Mouse (Mus musculus) stomach, postnatal 0 days (tissue): ENCODE measurements at regions not wholly inside any gene's neighbourhood (a gene's known extent, or its start where the extent isn't known, plus 50 kb on each side); places are given as distances from the start of the nearest gene placed in this dataset.
"Not testable (repeated sequence)": the region's sequence is repeated elsewhere in the genome, so short reads cannot be mapped to it uniquely, and the experiment has no call there.

Experiments
- ATAC-seq: fragments of 200-750 bp; cut with Nextera tagmentation; 2 replicates; pipeline ENCODE4 v1.8.0; 2017; ENCODE audit not compliant: low FRiP score, low TSS enrichment
- DNase-seq: peaks from one replicate; pipeline ENCODE4 v3.0.0-alpha.2; 2016; ENCODE audit warnings: low spot score
- H3K27ac ChIP-seq: fragments of 300-500 bp; sonication (generic); replicated peaks from 2 replicates; pipeline ENCODE4 v1.5.1; 2014; ENCODE audit warnings: mild to moderate bottlenecking, control low read depth
- H3K27me3 ChIP-seq: fragments of 300-500 bp; sonication (generic); 2 replicates; pipeline ENCODE4 v1.6.1; 2014; ENCODE audit warnings: low read length; ENCODE audit not compliant: control insufficient read depth, insufficient read depth
- H3K36me3 ChIP-seq: fragments of 300-500 bp; sonication (generic); 2 replicates; pipeline ENCODE4 v1.6.1; 2014; ENCODE audit warnings: low read length, mixed read lengths; ENCODE audit not compliant: control insufficient read depth, insufficient read depth
- H3K4me1 ChIP-seq: fragments of 300-500 bp; sonication (generic); replicated peaks from 2 replicates; pipeline ENCODE4 v1.6.1; 2014; ENCODE audit warnings: antibody characterized with exemption; ENCODE audit not compliant: control insufficient read depth, insufficient read depth
- H3K4me2 ChIP-seq: fragments of 300-500 bp; sonication (generic); replicated peaks from 2 replicates; pipeline ENCODE4 v1.6.1; 2014; ENCODE audit warnings: low read depth, mild to moderate bottlenecking, control low read depth, moderate library complexity
- H3K4me3 ChIP-seq: fragments of 300-500 bp; sonication (generic); 2 replicates; pipeline ENCODE4 v1.5.1; 2014; ENCODE audit warnings: low read depth, low read length, control low read depth
- H3K9ac ChIP-seq: fragments of 300-500 bp; sonication (generic); 2 replicates; pipeline ENCODE4 v1.6.1; 2014; ENCODE audit warnings: mild to moderate bottlenecking, low read length, control low read depth, mixed read lengths
- H3K9me3 ChIP-seq: fragments of 300-500 bp; sonication (generic); 2 replicates; pipeline ENCODE4 v1.6.1; 2016; ENCODE audit warnings: low read length; ENCODE audit not compliant: control insufficient read depth
- CTCF ChIP-seq: IDR thresholded peaks from 2 replicates; pipeline ENCODE4 v1.5.1; 2016; ENCODE audit warnings: antibody characterized with exemption, low read depth, mild to moderate bottlenecking, moderate library complexity
- EP300 ChIP-seq: optimal IDR thresholded peaks from 2 replicates; pipeline ENCODE3; 2016; ENCODE audit warnings: antibody characterized with exemption
- WGBS: fragments of 180-500 bp; shearing (Covaris S2); extraction: QIAGEN DNeasy Blood & Tissue Kit; methylation state at CpG from one replicate; pipeline ENCODE4 v1.1.7; 2014; 5-methylcytosine and 5-hydroxymethylcytosine counted together

GRCm38 (mm10) chr7:39732790-39733189, 215.2 kb downstream of the Zfp619 start:
- WGBS: 48% methylated on average over 1 of the region's 1 CpGs
- TF ChIP-seq EP300 (no peak), CTCF (no peak)
- Histone ChIP-seq H3K4me3 (no peak overlapping the region), H3K4me2 (no peak overlapping the region), H3K9ac (no peak overlapping the region), H3K4me1 (no peaks in the 10 kb centered on the region), H3K27me3 (no peaks in the 10 kb centered on the region), H3K9me3 (no peaks in the 10 kb centered on the region), H3K27ac (no peak overlapping the region), H3K36me3 (no peaks in the 10 kb centered on the region)
- ATAC-seq (no peak), DNase-seq (no peak)

GRCm38 (mm10) chr7:39748395-39748794, 230.8 kb downstream of the Zfp619 start:
- not testable (repeated sequence) for H3K4me1 ChIP-seq, H3K9me3 ChIP-seq, H3K27ac ChIP-seq, H3K9ac ChIP-seq, DNase-seq, H3K27me3 ChIP-seq, H3K4me3 ChIP-seq, H3K4me2 ChIP-seq, H3K36me3 ChIP-seq, ATAC-seq

GRCm38 (mm10) chr7:39750448-39750847, 232.9 kb downstream of the Zfp619 start:
- WGBS: 73% methylated on average over 7 of the region's 7 CpGs
- ATAC-seq: no peak
- H3K9me3 ChIP-seq: no peaks in the 10 kb centered on the region

GRCm38 (mm10) chr7:39764366-39764765, 246.8 kb downstream of the Zfp619 start:
- Histone ChIP-seq H3K27me3 (no peaks in the 10 kb centered on the region), H3K36me3 (no peaks in the 10 kb centered on the region), H3K9me3 (no peaks in the 10 kb centered on the region), H3K27ac (no peak overlapping the region), H3K9ac (no peak overlapping the region), H3K4me2 (no peak overlapping the region), H3K4me3 (no peak overlapping the region), H3K4me1 (no peaks in the 10 kb centered on the region)
- DNase-seq: no peak
- 76% methylated on average over 2 of the region's 2 CpGs for WGBS
- ATAC-seq: no peak
- TF ChIP-seq CTCF (no peak), EP300 (no peak)

More at GRCm38 (mm10) chr7:39750448-39750847, 232.9 kb downstream of the Zfp619 start:
- Histone ChIP-seq H3K4me3 (no peak overlapping the region), H3K9ac (no peak overlapping the region), H3K4me1 (no peaks in the 10 kb centered on the region), H3K36me3 (no peaks in the 10 kb centered on the region), H3K27ac (no peak overlapping the region), H3K4me2 (no peak overlapping the region), H3K27me3 (no peaks in the 10 kb centered on the region)
- TF ChIP-seq CTCF (no peak), EP300 (no peak)
- DNase-seq: no peak

- no peak for DNase-seq
- no peak for TF ChIP-seq EP300
- no peak for TF ChIP-seq CTCF
- Histone ChIP-seq H3K27me3 (no peaks in the 10 kb centered on the region), H3K4me2 (no peak overlapping the region), H3K4me1 (no peaks in the 10 kb centered on the region), H3K9ac (no peak overlapping the region), H3K36me3 (no peaks in the 10 kb centered on the region), H3K4me3 (no peak overlapping the region), H3K27ac (no peak overlapping the region), H3K9me3 (no peaks in the 10 kb centered on the region)
- WGBS: 81% methylated on average over 5 of the region's 5 CpGs
- ATAC-seq: no peak
These were observed 247.5 kb downstream of the Zfp619 start for GRCm38 (mm10) chr7:39765094-39765493.

- Histone ChIP-seq H3K4me3 (no peak overlapping the region), H3K27me3 (no peaks in the 10 kb centered on the region), H3K9me3 (no peaks in the 10 kb centered on the region), H3K36me3 (no peaks in the 10 kb centered on the region), H3K4me2 (no peak overlapping the region), H3K4me1 (no peaks in the 10 kb centered on the region), H3K27ac (no peak overlapping the region), H3K9ac (no peak overlapping the region)
- no peak for DNase-seq
- no peak for TF ChIP-seq CTCF
- no peak for TF ChIP-seq EP300
- WGBS: 91% methylated on average over 6 of the region's 6 CpGs
- no peak for ATAC-seq
These were observed 255.7 kb downstream of the Zfp619 start for GRCm38 (mm10) chr7:39773291-39773690.

- ATAC-seq (no peak), DNase-seq (no peak)
- no peaks in the 10 kb centered on the region for H3K9me3 ChIP-seq
- 78% methylated on average over 4 of the region's 4 CpGs for WGBS
- no peaks in the 10 kb centered on the region for H3K27me3 ChIP-seq
- no peak overlapping the region for H3K27ac ChIP-seq
- no peaks in the 10 kb centered on the region for H3K36me3 ChIP-seq
- no peak overlapping the region for H3K9ac ChIP-seq
- TF ChIP-seq EP300 (no peak), CTCF (no peak)
- no peaks in the 10 kb centered on the region for H3K4me1 ChIP-seq
- H3K4me2 ChIP-seq: no peak overlapping the region
- H3K4me3 ChIP-seq: no peak overlapping the region
These were observed 271.8 kb downstream of the Zfp619 start for GRCm38 (mm10) chr7:39789321-39789720.
